Mouse (Mus musculus): ENCODE results near the gene C330021F23Rik.

Gene C330021F23Rik

GRCm38 (mm10) chr8:3587391-3588257 lies 19.8 kb downstream of the C330021F23Rik start:
- peak; percentile 38 to 71 for DNase-seq (ENCODE audit: low spot score in 2 of 2)

- no peak for DNase-seq (ENCODE audit: low spot score in 2 of 2)
These were observed 20.5 kb downstream of the C330021F23Rik start for GRCm38 (mm10) chr8:3588258-3588633.

GRCm38 (mm10) chr8:3593470-3593869 lies 25.7 kb downstream of the C330021F23Rik start:
- no peak for DNase-seq (ENCODE audit: low spot score in 2 of 2)

- no peak for DNase-seq (ENCODE audit: low spot score in 2 of 2)
These were observed 26.7 kb downstream of the C330021F23Rik start for GRCm38 (mm10) chr8:3594466-3594865.

GRCm38 (mm10) chr8:3598054-3598453 lies 30.3 kb downstream of the C330021F23Rik start:
- DNase-seq (ENCODE audit: low spot score in 2 of 2): no peak

- no peak for DNase-seq (ENCODE audit: low spot score in 2 of 2)
These were observed 31.4 kb downstream of the C330021F23Rik start for GRCm38 (mm10) chr8:3599219-3599618.

DNA sequence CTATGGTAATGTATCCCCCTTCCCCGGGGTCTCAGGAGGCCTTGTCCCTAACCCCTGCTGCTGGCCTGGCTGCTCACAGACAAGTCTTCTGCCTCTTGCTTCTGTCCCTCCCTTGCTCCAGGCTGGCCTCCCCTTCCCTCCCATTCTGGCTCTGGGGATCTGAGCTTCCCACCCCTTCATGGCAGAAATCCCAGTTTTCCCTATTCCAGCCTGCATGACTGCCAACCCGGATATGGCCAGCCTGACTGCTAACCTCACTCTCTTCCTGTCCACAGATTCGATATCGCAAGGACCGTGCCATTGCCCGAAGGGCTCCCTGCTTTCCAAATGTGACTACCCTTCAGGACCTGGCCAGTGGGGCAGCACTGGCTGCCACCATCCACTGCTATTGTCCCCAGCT lies 32.6 kb downstream of the C330021F23Rik start:
- no peak for DNase-seq (ENCODE audit: low spot score in 2 of 2)

GRCm38 (mm10) chr8:3603439-3603838 lies 35.6 kb downstream of the C330021F23Rik start:
- no peak for DNase-seq (ENCODE audit: low spot score in 2 of 2)

- no peak for DNase-seq (ENCODE audit: low spot score in 2 of 2)
These were observed 38.8 kb downstream of the C330021F23Rik start for GRCm38 (mm10) chr8:3606593-3606992.

- no peak for DNase-seq (ENCODE audit: low spot score in 2 of 2)
These were observed 40.0 kb downstream of the C330021F23Rik start for GRCm38 (mm10) chr8:3607822-3608221.

- DNase-seq (ENCODE audit: low spot score in 2 of 2): no peak
These were observed 41.4 kb downstream of the C330021F23Rik start for GRCm38 (mm10) chr8:3609046-3609815.

GRCm38 (mm10) chr8:3609816-3610150 lies 42.0 kb downstream of the C330021F23Rik start:
- no peak for DNase-seq (ENCODE audit: low spot score in 2 of 2)

GRCm38 (mm10) chr8:3621199-3621970 lies 53.6 kb downstream of the C330021F23Rik start, which contains the start of the genes Xab2 and Pet100:
Gene Xab2, minus strand, starts transcription at chr8:3621316.
Gene Pet100, plus strand, starts transcription at chr8:3621548.
- DNase-seq (ENCODE audit: low spot score in 2 of 2): peak; percentile 99

DNA sequence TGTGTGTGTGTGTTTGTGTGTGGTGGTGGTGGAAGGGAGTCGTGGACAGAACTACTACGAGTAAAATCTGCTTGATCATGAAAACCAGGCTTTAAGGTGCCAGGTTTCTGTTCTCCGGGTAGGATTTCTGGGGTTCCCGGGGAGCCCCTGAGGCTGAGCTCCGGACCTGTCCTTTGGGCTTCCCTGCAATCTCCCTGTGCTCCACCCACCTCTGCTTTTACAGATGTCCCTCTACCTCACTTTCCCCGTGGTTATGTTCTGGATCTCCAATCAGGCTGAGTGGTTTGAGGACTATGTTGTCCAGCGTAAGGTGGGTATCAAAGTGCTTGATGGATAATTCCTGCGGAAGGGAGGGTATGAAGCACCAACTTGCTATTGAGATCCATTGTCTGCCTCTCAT lies 54.3 kb downstream of the C330021F23Rik start:
- DNase-seq (ENCODE audit: low spot score in 2 of 2): no peak

GRCm38 (mm10) chr8:3625445-3625844 lies 57.7 kb downstream of the C330021F23Rik start, which contains the start of gene Pcp2:
Gene Pcp2, minus strand, starts transcription at chr8:3625545.
- DNase-seq (ENCODE audit: low spot score in 2 of 2): no peak

DNA sequence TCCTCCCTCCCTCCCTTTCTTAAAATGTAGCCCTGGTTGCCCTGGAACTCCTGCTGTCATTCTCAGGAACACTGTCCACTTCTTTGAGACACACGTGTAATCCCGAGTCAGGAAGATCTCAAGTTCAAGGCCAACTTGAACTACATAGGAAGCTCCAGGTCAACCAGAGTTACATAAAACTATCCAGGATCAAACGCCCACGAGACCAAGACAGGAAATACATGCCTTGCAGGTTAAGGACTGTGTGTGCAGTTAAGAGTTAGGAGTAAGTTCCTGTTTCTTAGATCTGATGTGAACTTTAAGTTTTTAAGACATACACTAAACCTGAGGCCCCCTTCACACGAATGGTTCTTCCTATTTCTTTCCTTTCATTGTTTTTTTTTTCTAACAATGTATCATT lies 59.2 kb downstream of the C330021F23Rik start:
- DNase-seq (ENCODE audit: low spot score in 2 of 2): no peak

- no peak for DNase-seq (ENCODE audit: low spot score in 2 of 2)
These were observed 60.2 kb downstream of the C330021F23Rik start for GRCm38 (mm10) chr8:3628014-3628413.

GRCm38 (mm10) chr8:3630647-3631477 lies 63.1 kb downstream of the C330021F23Rik start, which contains the start of gene Stxbp2:
Gene Stxbp2, plus strand, starts transcription at chr8:3630955.
- DNase-seq (ENCODE audit: low spot score in 2 of 2): no peak

DNA sequence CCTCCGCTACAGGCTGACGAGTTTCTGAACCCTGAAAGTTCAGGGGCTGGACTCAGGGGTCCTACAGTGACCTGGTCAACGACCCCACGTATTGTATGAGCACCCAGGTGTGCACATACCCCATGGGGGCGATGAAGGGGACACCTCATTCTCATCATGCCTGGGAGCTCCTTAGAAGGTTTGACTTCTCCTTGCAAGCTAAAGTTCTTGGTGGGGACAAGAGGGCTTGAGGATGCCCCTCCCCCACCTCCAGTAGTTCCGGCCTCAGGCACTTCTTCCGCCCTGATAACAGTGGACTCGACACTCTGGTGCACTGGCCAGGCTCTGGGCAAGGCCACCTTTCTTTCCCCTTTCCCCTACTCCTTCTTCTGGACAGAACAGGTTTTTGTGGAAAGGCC lies 63.7 kb downstream of the C330021F23Rik start:
- DNase-seq (ENCODE audit: low spot score in 2 of 2): no peak
